Mouse (Mus musculus): ENCODE results near the gene Upf1. TPM values are rescaled to one million over a fixed set of nuclear protein-coding genes. Genes with fewer than 3 reads are reported as not detected.

Upf1 gene
- polyA plus RNA-seq, 1 experiment from 2014 or later: 17.5 TPM

GRCm38 (mm10) chr8:70332070-70332877 is 20.8 kb downstream of the Upf1 start:
- Histone ChIP-seq H3K27me3 (no peaks in the 10 kb centered on the region), H3K9ac (replicated peaks) (peak overlapping the region; percentile 47; the same call in 1 of the 2 replicates), H3K9me3 (no peaks in the 10 kb centered on the region), H3K4me2 (replicated peaks) (peak overlapping the region; percentile 20; the same call in 1 of the 2 replicates), H3K4me1 (peaks cover 28% of the 10 kb centered on the region), H3K36me3 (peaks cover 71% of the 10 kb centered on the region), H3K27ac (replicated peaks) (peak overlapping the region; percentile 55), H3K4me3 (peak overlapping the region; percentile 14; the same call in 1 of the 2 replicates)
- peak; percentile 75 for ATAC-seq (replicated peaks)
- WGBS: 22% methylated on average over 41 of the region's 41 CpGs

- no peak overlapping the region for H3K9ac ChIP-seq (replicated peaks)
- peaks cover 67% of the 10 kb centered on the region for H3K36me3 ChIP-seq
- ATAC-seq (replicated peaks): no peak
Observed at GRCm38 (mm10) chr8:70331526-70331925, 21.6 kb downstream of the Upf1 start.

GRCm38 (mm10) chr8:70330741-70331364 is 22.2 kb downstream of the Upf1 start:
- H3K27me3 ChIP-seq: no peaks in the 10 kb centered on the region
- peak overlapping the region; percentile 2; the same call in 1 of the 2 replicates for H3K4me3 ChIP-seq
- peak overlapping the region; percentile 19; the same call in 1 of the 2 replicates for H3K4me2 ChIP-seq (replicated peaks)
- H3K9ac ChIP-seq (replicated peaks): no peak overlapping the region
- peaks cover 28% of the 10 kb centered on the region for H3K4me1 ChIP-seq
- peaks cover 61% of the 10 kb centered on the region for H3K36me3 ChIP-seq
- ATAC-seq (replicated peaks): peak; percentile 77
- H3K9me3 ChIP-seq: no peaks in the 10 kb centered on the region
- 30% methylated on average over 53 of the region's 53 CpGs for WGBS
- H3K27ac ChIP-seq (replicated peaks): peak overlapping the region; percentile 55; the same call in 1 of the 2 replicates

More at GRCm38 (mm10) chr8:70331526-70331925, 21.6 kb downstream of the Upf1 start:
- Histone ChIP-seq H3K4me1 (peaks cover 28% of the 10 kb centered on the region), H3K27me3 (no peaks in the 10 kb centered on the region), H3K4me2 (replicated peaks) (no peak overlapping the region), H3K27ac (replicated peaks) (peak overlapping the region; percentile 55), H3K4me3 (no peak overlapping the region), H3K9me3 (no peaks in the 10 kb centered on the region)
- WGBS: 59% methylated on average over 19 of the region's 19 CpGs

GRCm38 (mm10) chr8:70329835-70330740 is 23.0 kb downstream of the Upf1 start:
- Histone ChIP-seq H3K9me3 (no peaks in the 10 kb centered on the region), H3K27ac (replicated peaks) (no peak overlapping the region), H3K4me1 (peaks cover 28% of the 10 kb centered on the region), H3K4me3 (peak overlapping the region; percentile 2; the same call in 1 of the 2 replicates), H3K9ac (replicated peaks) (no peak overlapping the region; the same call in 1 of the 2 replicates), H3K36me3 (peaks cover 54% of the 10 kb centered on the region), H3K27me3 (no peaks in the 10 kb centered on the region), H3K4me2 (replicated peaks) (peak overlapping the region; percentile 19; the same call in 1 of the 2 replicates)
- ATAC-seq (replicated peaks): peak; percentile 30
- WGBS: 11% methylated on average over 45 of the region's 45 CpGs

- Histone ChIP-seq H3K4me2 (replicated peaks) (peak within 1 kb of the TSS; percentile 19; the same call in 1 of the 2 replicates), H3K36me3 (peaks cover 54% of the 10 kb centered on the region), H3K27me3 (no peaks in the 10 kb centered on the region), H3K9ac (replicated peaks) (no peak within 1 kb of the TSS; the same call in 1 of the 2 replicates), H3K27ac (replicated peaks) (no peak within 1 kb of the TSS), H3K4me1 (peaks cover 28% of the 10 kb centered on the region), H3K4me3 (peak within 1 kb of the TSS; percentile 2; the same call in 1 of the 2 replicates), H3K9me3 (no peaks in the 10 kb centered on the region)
- 33% methylated on average over 14 of the region's 14 CpGs for WGBS
- no peak for ATAC-seq (replicated peaks)
Observed at GRCm38 (mm10) chr8:70329124-70329834, 23.8 kb downstream of the Upf1 start, which contains the start of gene Gdf1. Gdf1 (plus strand) TSS chr8:70329817.

- H3K4me1 ChIP-seq: peaks cover 28% of the 10 kb centered on the region
- peaks cover 50% of the 10 kb centered on the region for H3K36me3 ChIP-seq
- no peak overlapping the region for H3K4me2 ChIP-seq (replicated peaks)
Observed at GRCm38 (mm10) chr8:70327512-70327911, 25.6 kb downstream of the Upf1 start.

GRCm38 (mm10) chr8:70323716-70324115 is 29.4 kb downstream of the Upf1 start:
- Histone ChIP-seq H3K9ac (replicated peaks) (no peak overlapping the region), H3K9me3 (no peaks in the 10 kb centered on the region), H3K4me2 (replicated peaks) (no peak overlapping the region), H3K27ac (replicated peaks) (no peak overlapping the region), H3K27me3 (no peaks in the 10 kb centered on the region), H3K4me3 (no peak overlapping the region), H3K36me3 (peaks cover 49% of the 10 kb centered on the region), H3K4me1 (no peaks in the 10 kb centered on the region)
- no peak for ATAC-seq (replicated peaks)
- WGBS: 93% methylated on average over 3 of the region's 3 CpGs

More at GRCm38 (mm10) chr8:70327512-70327911, 25.6 kb downstream of the Upf1 start:
- 91% methylated on average over 6 of the region's 6 CpGs for WGBS
- Histone ChIP-seq H3K4me3 (no peak overlapping the region), H3K9me3 (no peaks in the 10 kb centered on the region), H3K27me3 (no peaks in the 10 kb centered on the region), H3K9ac (replicated peaks) (no peak overlapping the region), H3K27ac (replicated peaks) (no peak overlapping the region)
- no peak for ATAC-seq (replicated peaks)

GRCm38 (mm10) chr8:70317872-70318271 is 35.2 kb downstream of the Upf1 start:
- WGBS: 88% methylated on average over 5 of the region's 5 CpGs

GRCm38 (mm10) chr8:70316511-70317504 is 36.3 kb downstream of the Upf1 start:
- peak; percentile 93 for ATAC-seq (replicated peaks)
- WGBS: 2% methylated on average over 15 of the region's 15 CpGs
- Histone ChIP-seq H3K27me3 (no peaks in the 10 kb centered on the region), H3K4me1 (peaks cover 32% of the 10 kb centered on the region), H3K4me3 (peak overlapping the region; percentile 63), H3K27ac (replicated peaks) (peak overlapping the region; percentile 89), H3K9me3 (no peaks in the 10 kb centered on the region), H3K4me2 (replicated peaks) (peak overlapping the region; percentile 63), H3K36me3 (peaks cover 27% of the 10 kb centered on the region), H3K9ac (replicated peaks) (peak overlapping the region; percentile 74)

More at GRCm38 (mm10) chr8:70317872-70318271, 35.2 kb downstream of the Upf1 start:
- Histone ChIP-seq H3K36me3 (peaks cover 24% of the 10 kb centered on the region), H3K4me3 (peak overlapping the region; percentile 63; the same call in 1 of the 2 replicates), H3K9ac (replicated peaks) (peak overlapping the region; percentile 74; the same call in 1 of the 2 replicates), H3K27ac (replicated peaks) (peak overlapping the region; percentile 89), H3K4me1 (peaks cover 32% of the 10 kb centered on the region), H3K27me3 (no peaks in the 10 kb centered on the region), H3K4me2 (replicated peaks) (peak overlapping the region; percentile 63; the same call in 1 of the 2 replicates), H3K9me3 (no peaks in the 10 kb centered on the region)
- ATAC-seq (replicated peaks): no peak

Data from forebrain, embryonic 15.5 days (tissue).